ENCODE assay signal across 12 mouse cellular contexts in the genomic region with DNA sequence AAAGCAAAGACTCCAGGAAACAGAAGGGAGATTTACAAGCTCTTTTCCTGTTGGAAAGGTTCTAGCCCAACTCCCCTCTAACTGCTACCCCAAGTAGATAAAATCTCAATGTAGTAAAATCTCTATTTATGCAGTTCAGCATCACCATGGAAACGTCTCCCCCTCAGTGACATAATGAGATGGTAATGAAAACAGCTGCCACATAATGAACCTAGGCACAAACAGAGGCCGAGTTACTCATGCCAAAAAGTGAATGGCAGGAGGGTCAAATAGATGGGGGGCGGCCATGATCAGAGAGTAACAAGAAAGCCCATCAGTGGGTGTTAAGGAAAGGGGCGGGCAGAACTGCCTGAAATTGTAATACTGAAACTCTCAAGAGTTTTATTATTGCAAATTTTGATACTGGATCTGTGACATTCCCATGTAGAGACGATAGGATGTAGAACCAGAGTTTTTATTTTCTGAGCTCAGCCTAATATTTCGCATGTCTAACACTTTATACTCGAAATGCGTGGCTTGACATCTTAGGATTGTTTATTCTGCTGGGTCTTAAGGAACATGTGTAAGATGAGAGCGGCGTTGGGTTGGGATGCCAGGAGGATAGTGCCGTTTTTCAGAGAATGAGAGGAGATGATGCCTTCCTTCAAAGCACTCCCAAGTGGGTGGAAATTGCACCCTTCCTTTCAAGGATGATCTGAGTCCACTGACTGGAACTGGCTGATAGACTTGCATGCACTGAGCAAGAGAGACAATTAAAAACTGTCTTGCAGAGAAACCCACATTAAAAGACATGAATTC. TPM values are rescaled to one million over a fixed set of nuclear protein-coding genes. Genes with fewer than 3 reads are reported as not detected.
DNase-seq lines count a peak whose midpoint lies in the region; ATAC-seq lines count a peak whose summit lies in the region.
"Had no signal": no experiment of that assay in that cellular context is flagged by ENCODE, and none has a peak within 500 bp of the region (broad histone marks: within the 10 kb centered on the region; RNA-seq: fewer than 3 reads in every experiment).

No protein-coding gene starts in this region.

- WGBS in forebrain, embryonic 11.5 days: 36% methylated on average over 11 of the region's 11 CpGs
- 26% methylated on average over 11 of the region's 11 CpGs for WGBS in midbrain, embryonic 15.5 days
- WGBS in liver, embryonic 12.5 days (ENCODE audit: insufficient replicate concordance): 64% methylated on average over 11 of the region's 11 CpGs

- no peaks in the 10 kb centered on the region for H3K9me3 ChIP-seq in forebrain, embryonic 11.5 days (ENCODE audit: control insufficient read depth, low read length)
- H3K9me3 ChIP-seq in midbrain, embryonic 15.5 days: no peaks in the 10 kb centered on the region
- H3K9me3 ChIP-seq in liver, embryonic 12.5 days (replicated peaks): no peaks in the 10 kb centered on the region
- H3K9me3 ChIP-seq: G1E; liver, embryonic 13.5 days had no signal

- peak; percentile 97 for ATAC-seq in forebrain, embryonic 11.5 days (replicated peaks; ENCODE audit: low FRiP score)
- ATAC-seq in midbrain, embryonic 15.5 days (replicated peaks): peak; percentile 94
- no peak for ATAC-seq in liver, embryonic 12.5 days

- H3K4me1 ChIP-seq in forebrain, embryonic 11.5 days (replicated peaks; ENCODE audit: control insufficient read depth, insufficient read depth, low read length): no peaks in the 10 kb centered on the region
- H3K4me1 ChIP-seq in midbrain, embryonic 15.5 days: peaks cover 8% of the 10 kb centered on the region
- H3K4me1 ChIP-seq in liver, embryonic 12.5 days: no peaks in the 10 kb centered on the region
- H3K4me1 ChIP-seq: liver, embryonic 13.5 days had no signal

- H3K9ac ChIP-seq in forebrain, embryonic 11.5 days (ENCODE audit: low read length): no peak overlapping the region
- H3K9ac ChIP-seq in midbrain, embryonic 15.5 days: no peak overlapping the region
- H3K9ac ChIP-seq in liver, embryonic 12.5 days: no peak overlapping the region
- H3K9ac ChIP-seq: liver, embryonic 13.5 days had no signal

- peak overlapping the region; percentile 46; the same call in 1 of the 2 replicates for H3K27ac ChIP-seq in forebrain, embryonic 11.5 days (ENCODE audit: low read depth, low read length)
- 0 out of 2 replicates have a peak overlapping the region, but pooled peaks have one; percentile 31 for H3K27ac ChIP-seq in midbrain, embryonic 15.5 days
- no peak overlapping the region for H3K27ac ChIP-seq in liver, embryonic 12.5 days
- H3K27ac ChIP-seq: liver, embryonic 13.5 days had no signal

- H3K36me3 ChIP-seq in forebrain, embryonic 11.5 days (ENCODE audit: control insufficient read depth, insufficient read depth, low read length): no peaks in the 10 kb centered on the region
- H3K36me3 ChIP-seq in midbrain, embryonic 15.5 days (replicated peaks): no peaks in the 10 kb centered on the region
- no peaks in the 10 kb centered on the region for H3K36me3 ChIP-seq in liver, embryonic 12.5 days
- H3K36me3 ChIP-seq: G1E; liver, embryonic 13.5 days had no signal

- no peak overlapping the region for H3K4me2 ChIP-seq in forebrain, embryonic 11.5 days (ENCODE audit: low read depth, low read length, severe bottlenecking)
- H3K4me2 ChIP-seq in midbrain, embryonic 15.5 days: peak overlapping the region; percentile 11; the same call in 1 of the 2 replicates
- no peak overlapping the region for H3K4me2 ChIP-seq in liver, embryonic 12.5 days
- H3K4me2 ChIP-seq: liver, embryonic 13.5 days had no signal

- no peak overlapping the region for H3K4me3 ChIP-seq in forebrain, embryonic 11.5 days (ENCODE audit: low read depth, low read length)
- H3K4me3 ChIP-seq in midbrain, embryonic 15.5 days: no peak overlapping the region
- no peak overlapping the region for H3K4me3 ChIP-seq in liver, embryonic 12.5 days
- H3K4me3 ChIP-seq: liver, embryonic 13.5 days had no signal

- no peaks in the 10 kb centered on the region for H3K27me3 ChIP-seq in forebrain, embryonic 11.5 days (ENCODE audit: control insufficient read depth, insufficient read depth, low read length)
- H3K27me3 ChIP-seq in midbrain, embryonic 15.5 days (replicated peaks): no peaks in the 10 kb centered on the region
- no peaks in the 10 kb centered on the region for H3K27me3 ChIP-seq in liver, embryonic 12.5 days (replicated peaks)
- H3K27me3 ChIP-seq: liver, embryonic 13.5 days had no signal

- peak; percentile 47 for DNase-seq in embryo, embryonic 10 days (ENCODE audit: low spot score)
- DNase-seq in forebrain, embryonic 11.5 days (ENCODE audit: low spot score): peak; percentile 63
- peak; percentile 8 for DNase-seq in hindlimb bud, embryonic 11.5 days (ENCODE audit: extremely low spot score, low read depth, low spot score)
- no peak for DNase-seq in B cell, adult 2 months
- DNase-seq in ovary, adult 18-20 months (ENCODE audit: low spot score): no peak
- no peak for DNase-seq in cerebellum, adult 18-20 months
- DNase-seq: adrenal gland, postnatal 14 days; heart, postnatal 4 days; liver, embryonic 13.5 days had no signal

RNA-seq across cellular contexts. Expression of gene Prps1l1, which starts 24.0 kb away (rescaled TPM):
- not detected in 2 replicates for polyA plus RNA-seq in forebrain, embryonic 11.5 days (2014; fragmentation: Nextera tagmentation; extraction: Ambion mirVana)
- not detected in 2 replicates for polyA plus RNA-seq in midbrain, embryonic 15.5 days (2015; fragmentation: Nextera tagmentation; extraction: Ambion mirVana)
- 0.14 TPM in 1 of 2 replicates, not detected in the other for polyA plus RNA-seq in liver, embryonic 12.5 days (2016; fragmentation: Nextera tagmentation; extraction: Ambion mirVana)
- polyA plus RNA-seq: G1E had no signal

RNA-seq across cellular contexts. Expression of gene Snx13, which starts 38.4 kb away (rescaled TPM):
- polyA plus RNA-seq in forebrain, embryonic 11.5 days (2014; fragmentation: Nextera tagmentation; extraction: Ambion mirVana): 19.2 and 24.4 TPM in 2 replicates
- polyA plus RNA-seq in midbrain, embryonic 15.5 days (2015; fragmentation: Nextera tagmentation; extraction: Ambion mirVana): 25.2 and 28.7 TPM in 2 replicates
- polyA plus RNA-seq in liver, embryonic 12.5 days (2016; fragmentation: Nextera tagmentation; extraction: Ambion mirVana): 8.4 and 10.3 TPM in 2 replicates

Comparison
In these comparisons a context has a peak if more than half of its experiments do, and no peak if none do; other contexts are left out.
1. DNase-seq: peak in embryo, embryonic 10 days (single experiment), forebrain, embryonic 11.5 days (single experiment) and hindlimb bud, embryonic 11.5 days (single experiment); none in B cell, adult 2 months (0 of 2), ovary, adult 18-20 months (single experiment) and cerebellum, adult 18-20 months (0 of 2).